Mouse (Mus musculus): Measurements from ENCODE around the gene Eya2.

DNA sequence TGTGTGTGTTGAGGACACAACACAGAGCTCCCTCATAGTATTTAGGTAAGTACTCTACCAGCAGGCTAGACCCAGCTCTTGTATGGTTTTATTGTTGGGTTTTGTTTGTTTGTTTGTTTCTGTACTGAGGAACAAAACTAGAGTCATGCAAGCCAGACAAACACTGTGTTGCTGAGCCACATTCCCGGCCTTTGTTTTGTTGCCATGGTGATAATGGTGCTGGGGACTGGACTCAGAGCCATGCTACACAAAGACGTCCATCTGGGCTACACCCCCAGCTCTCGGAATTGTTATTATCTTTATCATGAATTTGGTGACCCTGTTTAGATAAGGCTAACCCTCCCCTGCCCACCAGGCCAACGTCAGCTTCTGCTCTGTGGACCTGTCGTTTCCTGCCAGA is 163.7 kb downstream of the Eya2 start:
- TF ChIP-seq CTCF (IDR thresholded peaks at IDR 0.05; ENCODE audit: borderline replicate concordance, insufficient read depth, low read length) = no peak
- TF ChIP-seq POLR2A (IDR thresholded peaks at IDR 0.05; ENCODE audit: low read depth, low read length) = no peak
